Mouse (Mus musculus) heart, postnatal 0 days (tissue): ENCODE measurements around the gene Sfi1. TPM values are rescaled to one million over a fixed set of nuclear protein-coding genes. Genes with fewer than 3 reads are reported as not detected.
"Not testable (repeated sequence)": the region's sequence is repeated elsewhere in the genome, so short reads cannot be mapped to it uniquely, and the experiment has no call there.

Experiments
- ATAC-seq: fragments of 200-750 bp; cut with Nextera tagmentation; 2 replicates; pipeline ENCODE4 v1.8.0; 2017; ENCODE audit warnings: low read depth, moderate number of reproducible peaks, moderate library complexity; ENCODE audit not compliant: insufficient read depth
- DNase-seq: peaks from one replicate; pipeline ENCODE4 v3.0.0-alpha.2; 2016; ENCODE audit warnings: low spot score
- H3K27ac ChIP-seq: fragments of 300-500 bp; sonication (generic); 2 replicates; pipeline ENCODE4 v1.5.1; 2014; ENCODE audit warnings: low read depth, mild to moderate bottlenecking
- H3K27me3 ChIP-seq: fragments of 300-500 bp; sonication (generic); 2 replicates; pipeline ENCODE4 v1.6.1; 2014; ENCODE audit warnings: low read length, mixed read lengths; ENCODE audit not compliant: control insufficient read depth, insufficient read depth
- H3K36me3 ChIP-seq: fragments of 300-500 bp; sonication (generic); replicated peaks from 2 replicates; pipeline ENCODE4 v1.6.1; 2014; ENCODE audit warnings: low read length, mixed read lengths; ENCODE audit not compliant: control insufficient read depth, insufficient read depth
- H3K4me1 ChIP-seq: fragments of 300-500 bp; sonication (generic); 2 replicates; pipeline ENCODE4 v1.6.1; 2014; ENCODE audit warnings: antibody characterized with exemption; ENCODE audit not compliant: control insufficient read depth, insufficient read depth
- H3K4me2 ChIP-seq: fragments of 300-500 bp; sonication (generic); 2 replicates; pipeline ENCODE4 v1.6.1; 2014; ENCODE audit warnings: low read depth, mild to moderate bottlenecking, low read length, moderate library complexity
- H3K4me3 ChIP-seq: fragments of 300-500 bp; sonication (generic); 2 replicates; pipeline ENCODE4 v1.5.1; 2014; ENCODE audit warnings: low read depth, low read length
- H3K9ac ChIP-seq: fragments of 300-500 bp; sonication (generic); replicated peaks from 2 replicates; pipeline ENCODE4 v1.6.1; 2014; ENCODE audit warnings: low read depth, low read length, mixed read lengths
- H3K9me3 ChIP-seq: fragments of 300-500 bp; sonication (generic); replicated peaks from 2 replicates; pipeline ENCODE4 v1.6.1; 2016; ENCODE audit warnings: low read length; ENCODE audit not compliant: control insufficient read depth
- WGBS: fragments of 180-500 bp; shearing (Covaris S2); extraction: QIAGEN DNeasy Blood & Tissue Kit; methylation state at CpG from one replicate; pipeline ENCODE4 v1.1.7; 2014; 5-methylcytosine and 5-hydroxymethylcytosine counted together
- polyA plus RNA-seq: library from polyadenylated mRNA; unstranded; fragments of >200 nt; fragmentation: Nextera tagmentation; extraction: Ambion mirVana; gene quantifications from 2 replicates; pipeline ENCODE4 v1.2.1, GENCODE M21; 2015
- total RNA-seq: library from RNA; depleted of rRNA; stranded (reverse); fragments of >200 nt; gene quantifications from 2 replicates; pipeline ENCODE4 v1.2.3, GENCODE M21; 2014; ENCODE audit warnings: low replicate concordance

Gene Sfi1
- total and polyA plus RNA-seq, 2 experiments from 2014 or later: 5.4 to 13.2 TPM

- H3K36me3 ChIP-seq, H3K4me2 ChIP-seq, DNase-seq, H3K27me3 ChIP-seq, H3K9ac ChIP-seq, ATAC-seq, H3K4me3 ChIP-seq, H3K4me1 ChIP-seq, H3K9me3 ChIP-seq, H3K27ac ChIP-seq: not testable (repeated sequence)
- WGBS: 75% methylated on average over 6 of the region's 6 CpGs
Measured at GRCm38 (mm10) chr11:3178968-3179725, 14.1 kb downstream of the Sfi1 start.

- not testable (repeated sequence) for H3K27me3 ChIP-seq, H3K4me1 ChIP-seq, H3K9ac ChIP-seq, H3K4me2 ChIP-seq, H3K36me3 ChIP-seq, H3K4me3 ChIP-seq, H3K27ac ChIP-seq, DNase-seq, H3K9me3 ChIP-seq
- 73% methylated on average over 11 of the region's 11 CpGs for WGBS
- ATAC-seq: peak; percentile 19
Measured at GRCm38 (mm10) chr11:3173425-3174318, 19.6 kb downstream of the Sfi1 start.

GRCm38 (mm10) chr11:3172526-3172925, 20.7 kb downstream of the Sfi1 start:
- 65% methylated on average over 5 of the region's 6 CpGs for WGBS

GRCm38 (mm10) chr11:3171931-3172330, 21.3 kb downstream of the Sfi1 start:
- H3K4me1 ChIP-seq, DNase-seq, H3K27ac ChIP-seq, H3K27me3 ChIP-seq, H3K9ac ChIP-seq, ATAC-seq, H3K9me3 ChIP-seq, H3K4me2 ChIP-seq, H3K36me3 ChIP-seq, H3K4me3 ChIP-seq: not testable (repeated sequence)
- 54% methylated on average over 1 of the region's 1 CpGs for WGBS

More at GRCm38 (mm10) chr11:3172526-3172925, 20.7 kb downstream of the Sfi1 start:
- DNase-seq, H3K36me3 ChIP-seq, H3K27ac ChIP-seq, H3K4me1 ChIP-seq, H3K4me2 ChIP-seq, H3K27me3 ChIP-seq, H3K9me3 ChIP-seq, H3K4me3 ChIP-seq, ATAC-seq, H3K9ac ChIP-seq: not testable (repeated sequence)

GRCm38 (mm10) chr11:3169042-3169441, 24.2 kb downstream of the Sfi1 start:
- not testable (repeated sequence) for H3K27ac ChIP-seq, H3K4me1 ChIP-seq, H3K27me3 ChIP-seq, DNase-seq, H3K4me3 ChIP-seq, H3K9ac ChIP-seq, H3K4me2 ChIP-seq, H3K36me3 ChIP-seq
- WGBS: 48% methylated on average over 2 of the region's 2 CpGs
- peaks cover 11% of the 10 kb centered on the region for H3K9me3 ChIP-seq
- peak; percentile 10 for ATAC-seq

GRCm38 (mm10) chr11:3167571-3168001, 25.7 kb downstream of the Sfi1 start:
- H3K9me3 ChIP-seq, H3K36me3 ChIP-seq, H3K27me3 ChIP-seq, DNase-seq, H3K4me1 ChIP-seq, H3K4me3 ChIP-seq, H3K9ac ChIP-seq, H3K4me2 ChIP-seq, H3K27ac ChIP-seq: not testable (repeated sequence)
- 62% methylated on average over 4 of the region's 4 CpGs for WGBS
- 0 out of 2 replicates have a peak, but pooled peaks have one; percentile 0 for ATAC-seq

- peaks cover 11% of the 10 kb centered on the region for H3K9me3 ChIP-seq
- H3K36me3 ChIP-seq, H3K9ac ChIP-seq, H3K4me1 ChIP-seq, H3K27me3 ChIP-seq, DNase-seq, H3K4me2 ChIP-seq, H3K4me3 ChIP-seq, H3K27ac ChIP-seq: not testable (repeated sequence)
- 90% methylated on average over 4 of the region's 4 CpGs for WGBS
- 0 out of 2 replicates have a peak, but pooled peaks have one; percentile 8 for ATAC-seq
Measured at GRCm38 (mm10) chr11:3167129-3167528, 26.1 kb downstream of the Sfi1 start.

- not testable (repeated sequence) for ATAC-seq, H3K27ac ChIP-seq, H3K4me3 ChIP-seq, H3K4me2 ChIP-seq, DNase-seq, H3K36me3 ChIP-seq, H3K4me1 ChIP-seq, H3K27me3 ChIP-seq, H3K9ac ChIP-seq
- H3K9me3 ChIP-seq: peaks cover 11% of the 10 kb centered on the region
Measured at GRCm38 (mm10) chr11:3166321-3166720, 26.9 kb downstream of the Sfi1 start.
